Mouse (Mus musculus): ENCODE measurements around the gene Rbms3.

Gene Rbms3

DNA sequence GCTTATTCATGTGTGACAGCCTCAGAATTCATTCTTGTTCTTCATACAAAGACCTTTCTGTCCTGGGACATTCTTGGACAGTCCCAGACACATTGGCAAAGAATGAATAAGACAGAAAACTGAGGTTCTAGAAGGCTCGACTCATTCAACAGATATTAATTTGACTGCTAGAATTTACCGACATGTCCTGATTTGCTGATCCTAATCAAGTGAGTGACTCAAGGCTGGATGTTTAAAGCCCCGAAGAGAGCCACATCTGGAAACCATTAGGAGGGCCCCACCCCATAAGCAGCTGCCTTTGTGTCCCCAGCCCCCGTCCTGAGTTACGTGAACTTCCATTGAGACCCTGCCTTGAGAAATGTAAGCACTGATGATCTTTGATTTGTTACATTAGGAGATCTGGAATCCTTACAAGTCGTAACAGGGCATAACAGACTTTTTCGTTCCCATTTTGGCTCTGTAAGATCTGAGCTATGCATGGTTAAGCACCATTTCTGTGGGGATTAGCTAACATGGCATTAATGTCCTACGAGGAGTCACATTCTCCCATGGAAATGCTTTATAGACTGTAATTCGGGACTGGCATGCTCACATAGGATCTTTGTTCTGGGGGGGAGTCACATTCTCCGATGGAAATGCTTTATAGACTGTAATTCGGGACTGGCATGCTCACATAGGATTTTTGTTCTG lies 726.3 kb downstream of the Rbms3 start:
- no peak for DNase-seq (ENCODE audit: low spot score in 2 of 2)

- DNase-seq (ENCODE audit: low spot score in 2 of 2): no peak
Measured at GRCm38 (mm10) chr9:116899403-116899802, 730.3 kb downstream of the Rbms3 start.

GRCm38 (mm10) chr9:116886973-116887680 lies 742.6 kb downstream of the Rbms3 start:
- DNase-seq (ENCODE audit: low spot score in 2 of 2): no peak

DNA sequence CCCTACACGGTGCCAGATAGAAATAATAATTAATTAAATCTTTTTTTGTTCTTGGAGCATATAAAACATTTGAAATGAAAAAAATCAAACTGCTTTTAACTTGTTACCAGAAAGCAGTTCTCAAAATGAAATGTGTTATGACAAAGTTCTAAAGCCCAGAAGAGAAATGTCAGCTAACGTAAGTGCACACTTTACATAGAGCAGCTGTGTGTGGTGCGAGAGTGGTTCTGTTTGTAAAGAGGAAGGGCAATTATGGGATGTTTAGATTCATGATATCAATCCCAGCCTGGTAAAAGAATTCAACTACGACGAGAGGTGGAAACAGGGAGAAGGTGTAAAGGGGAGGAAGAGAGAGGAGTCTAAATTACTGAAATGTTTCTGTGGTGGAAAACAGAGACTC lies 744.1 kb downstream of the Rbms3 start:
- DNase-seq (ENCODE audit: low spot score in 2 of 2): no peak

- no peak for DNase-seq (ENCODE audit: low spot score in 2 of 2)
Measured at GRCm38 (mm10) chr9:116880503-116880902, 749.2 kb downstream of the Rbms3 start.

DNA sequence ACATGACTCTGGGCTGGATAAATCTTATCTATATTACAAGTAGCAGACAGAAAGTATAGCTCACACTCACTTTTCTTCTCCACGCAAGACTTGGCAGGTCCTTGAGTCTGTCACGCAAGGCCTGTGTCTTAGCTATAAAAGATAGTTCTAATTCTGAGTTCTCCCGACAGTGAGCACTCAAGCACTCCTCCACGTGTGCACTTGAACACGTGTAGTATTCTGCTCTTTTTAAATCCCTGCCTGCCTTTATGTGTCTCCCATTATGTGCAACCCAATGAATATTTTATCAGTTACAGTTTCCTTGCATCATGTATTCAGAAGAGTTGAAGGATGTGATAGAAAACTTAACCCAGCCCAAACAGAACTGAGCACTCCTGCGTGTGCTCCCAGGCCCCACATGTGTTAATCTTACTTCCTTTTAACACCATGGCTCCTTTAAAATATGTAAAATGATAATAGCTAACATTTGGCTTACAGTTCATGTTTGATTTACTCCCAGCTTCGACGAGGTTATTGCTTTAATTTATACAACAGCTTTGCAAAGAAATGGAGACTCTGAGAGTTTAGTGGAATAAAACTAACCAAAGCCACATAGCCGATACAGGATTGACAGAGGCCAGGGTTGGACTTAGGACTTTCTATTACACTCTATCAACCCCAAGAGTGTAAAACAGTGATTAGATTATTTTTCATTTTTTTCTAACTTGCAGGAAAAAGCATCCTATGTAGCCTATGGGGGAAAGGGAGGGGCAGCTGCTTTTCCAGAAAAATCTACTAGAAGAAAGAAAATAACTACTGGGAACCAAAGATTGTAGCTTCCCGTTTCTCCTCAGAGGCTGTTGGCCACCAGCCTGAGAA lies 749.9 kb downstream of the Rbms3 start:
- DNase-seq (ENCODE audit: low spot score in 2 of 2): no peak

DNA sequence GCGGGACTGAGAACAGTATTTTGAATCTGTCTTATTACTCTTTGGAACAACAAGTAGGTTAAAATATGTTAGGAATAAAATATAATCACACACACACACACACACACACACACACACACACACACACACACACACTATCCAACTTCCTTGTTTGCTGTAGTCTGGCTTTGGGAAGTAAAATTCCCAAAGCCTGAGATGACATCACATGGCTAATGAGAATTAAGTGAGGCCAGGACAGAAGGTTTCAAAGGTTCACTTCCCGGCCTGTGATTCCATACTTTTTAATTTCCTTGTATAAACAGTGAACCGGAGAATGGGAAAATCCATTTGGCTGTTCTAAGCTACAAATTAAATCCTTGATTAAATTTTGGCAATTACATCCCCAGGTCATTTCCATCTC lies 752.9 kb downstream of the Rbms3 start:
- no peak for DNase-seq (ENCODE audit: low spot score in 2 of 2)

GRCm38 (mm10) chr9:116873976-116874320 lies 755.8 kb downstream of the Rbms3 start:
- no peak for DNase-seq (ENCODE audit: low spot score in 2 of 2)

DNA sequence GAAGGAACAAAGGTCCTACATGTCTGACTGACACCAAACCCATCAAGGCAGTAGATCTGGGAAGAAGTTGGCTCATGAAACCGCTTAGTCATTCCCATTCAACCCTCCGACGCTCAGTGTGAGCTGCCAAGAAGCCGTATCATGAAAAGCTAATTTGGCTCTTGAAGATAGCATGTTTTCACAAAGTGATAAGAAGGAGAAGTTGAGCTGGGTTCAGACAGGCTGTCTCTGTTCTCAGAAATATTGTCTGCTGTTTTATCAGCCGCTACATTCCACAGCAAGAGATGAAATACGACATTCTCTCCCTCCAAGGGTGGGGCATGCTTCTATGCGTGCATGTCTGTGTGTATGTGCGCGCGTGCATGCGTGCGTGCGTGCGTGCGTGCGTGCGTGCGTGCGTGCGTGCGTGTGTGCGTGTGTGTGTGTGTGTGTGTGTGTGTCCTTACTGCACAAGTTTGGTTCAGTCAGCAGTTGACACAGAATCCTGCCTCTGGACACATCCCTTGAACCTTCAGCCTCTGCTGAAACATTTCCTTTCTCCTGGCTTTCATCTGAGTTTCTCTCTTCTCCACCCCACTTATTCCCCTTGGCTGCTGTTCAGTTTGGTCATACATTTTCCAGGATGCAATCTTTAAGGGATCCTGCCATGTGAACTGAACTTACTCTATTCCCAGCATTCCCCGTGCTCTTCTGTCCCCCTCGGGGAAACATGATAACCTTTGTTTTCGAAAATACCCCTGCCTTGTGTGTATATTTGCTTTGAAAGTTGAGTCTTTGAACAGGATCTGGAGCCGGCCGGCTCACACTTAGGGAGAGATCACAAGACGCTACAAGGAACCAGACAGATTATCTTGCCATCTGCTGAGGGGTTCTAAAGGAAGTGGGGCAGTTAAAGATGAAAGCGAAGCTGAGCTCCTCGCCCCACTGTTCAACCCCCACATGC lies 756.4 kb downstream of the Rbms3 start:
- no peak for DNase-seq (ENCODE audit: low spot score in 2 of 2)

DNA sequence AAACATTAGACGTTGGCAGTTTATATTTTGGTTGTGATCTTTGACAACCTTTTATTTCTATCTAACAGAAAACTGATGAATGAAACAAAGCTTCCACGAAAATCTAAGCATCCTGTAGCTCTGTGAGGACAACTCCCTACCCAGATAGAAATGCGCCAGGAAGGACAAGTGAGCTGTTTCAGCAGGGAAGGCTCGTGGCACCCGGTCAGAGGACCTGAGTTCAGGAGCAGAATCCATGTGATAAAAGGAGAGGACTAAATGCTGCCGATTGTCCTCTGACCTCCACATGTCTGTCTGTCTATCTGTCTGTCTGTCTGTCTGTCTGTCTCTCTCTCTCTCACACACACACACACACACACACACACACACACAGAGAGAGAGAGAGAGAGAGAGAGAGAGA lies 757.4 kb downstream of the Rbms3 start:
- no peak for DNase-seq (ENCODE audit: low spot score in 2 of 2)

DNA sequence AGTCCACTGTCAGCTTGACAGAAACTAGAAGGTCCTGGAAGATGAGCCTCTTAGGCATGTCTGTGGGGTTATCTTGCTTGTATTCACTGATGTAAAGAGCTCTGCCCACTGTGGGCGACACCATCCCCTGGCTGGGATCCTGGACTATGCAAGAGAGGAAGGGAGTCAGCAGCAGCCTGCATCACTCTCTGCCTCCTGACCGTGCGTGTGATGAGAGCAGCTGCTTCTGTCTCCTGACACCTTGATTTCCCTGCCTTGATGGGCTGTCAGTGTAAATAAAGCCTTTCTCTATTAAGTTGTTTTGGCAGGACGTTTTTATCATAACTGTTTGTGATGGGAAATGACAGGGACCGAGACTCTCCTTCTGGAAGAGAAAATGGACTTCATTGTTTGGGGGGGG lies 758.1 kb downstream of the Rbms3 start:
- no peak for DNase-seq (ENCODE audit: low spot score in 2 of 2)

GRCm38 (mm10) chr9:116866060-116866459 lies 763.7 kb downstream of the Rbms3 start:
- no peak for DNase-seq (ENCODE audit: low spot score in 2 of 2)

DNA sequence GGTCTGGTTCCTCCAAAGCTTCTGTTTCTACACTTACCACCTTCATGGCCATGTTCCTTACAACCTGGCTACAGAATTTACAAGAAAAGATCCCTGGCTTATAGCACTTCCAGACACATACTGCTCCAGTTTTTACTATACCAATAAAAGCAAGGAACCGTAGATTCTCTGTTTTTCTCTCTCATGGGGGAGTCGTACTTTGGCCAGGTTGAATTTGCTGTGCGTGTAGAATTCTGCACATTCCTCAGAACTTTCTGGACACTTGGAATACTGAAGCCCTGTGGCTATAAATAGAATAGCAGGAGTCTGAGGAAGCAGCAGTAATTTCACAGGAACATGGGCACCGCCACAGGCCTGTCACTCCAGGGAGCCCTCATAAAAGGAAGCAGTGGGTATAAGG lies 766.1 kb downstream of the Rbms3 start:
- no peak for DNase-seq (ENCODE audit: low spot score in 2 of 2)

GRCm38 (mm10) chr9:116862341-116862740 lies 767.4 kb downstream of the Rbms3 start:
- no peak for DNase-seq (ENCODE audit: low spot score in 2 of 2)

DNA sequence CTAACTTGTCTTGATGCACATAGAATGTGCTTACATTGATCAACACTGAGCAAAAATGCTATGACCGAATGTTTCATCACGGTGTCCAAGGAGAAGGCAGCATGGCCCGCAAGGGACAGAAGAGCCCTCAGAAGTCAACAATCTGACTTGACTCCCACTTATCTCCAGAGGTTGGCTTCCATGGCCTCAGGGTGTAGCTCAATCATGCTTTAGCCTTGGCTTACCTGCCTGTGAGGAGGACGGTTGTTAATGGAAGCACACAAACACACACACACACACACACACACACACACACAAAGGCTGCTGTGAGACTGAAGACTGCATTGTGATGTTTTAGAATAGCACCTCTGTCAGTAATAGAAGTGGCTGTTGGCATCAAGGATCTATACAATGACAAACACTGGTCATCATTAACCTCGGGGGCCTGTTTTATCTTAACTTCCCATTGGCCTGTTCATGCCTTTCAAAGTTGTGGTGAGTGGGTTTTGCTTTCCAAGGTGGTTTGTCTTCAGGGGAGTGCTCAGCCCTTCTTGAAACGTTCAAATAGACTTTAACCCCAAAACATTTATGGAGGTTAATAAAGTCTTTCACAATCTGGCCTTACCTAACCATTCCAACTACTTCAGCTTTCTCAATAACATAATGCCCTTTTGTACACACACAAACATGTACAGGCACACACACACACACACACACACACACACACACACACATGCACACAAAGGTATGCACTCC lies 771.7 kb downstream of the Rbms3 start:
- no peak for DNase-seq (ENCODE audit: low spot score in 2 of 2)

DNA sequence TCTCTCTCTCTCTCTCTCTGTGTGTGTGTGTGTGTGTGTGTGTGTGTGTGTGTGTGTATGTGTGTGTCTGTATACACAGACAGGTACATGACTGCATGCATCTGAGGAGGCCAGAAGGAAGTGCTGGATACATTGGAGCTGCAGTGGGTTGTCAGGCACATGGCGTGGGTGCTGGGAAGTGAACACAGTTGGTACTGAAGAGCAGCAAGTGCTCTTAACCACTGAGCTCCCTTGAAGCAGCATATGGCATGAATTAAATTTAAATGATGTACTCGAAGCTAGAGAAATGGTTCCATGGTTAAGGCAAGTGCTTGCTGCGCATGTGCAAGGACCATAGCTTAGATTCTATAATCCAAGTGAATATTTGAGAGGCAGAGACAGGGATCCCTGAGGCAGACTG lies 772.6 kb downstream of the Rbms3 start:
- no peak for DNase-seq (ENCODE audit: low spot score in 2 of 2)

DNA sequence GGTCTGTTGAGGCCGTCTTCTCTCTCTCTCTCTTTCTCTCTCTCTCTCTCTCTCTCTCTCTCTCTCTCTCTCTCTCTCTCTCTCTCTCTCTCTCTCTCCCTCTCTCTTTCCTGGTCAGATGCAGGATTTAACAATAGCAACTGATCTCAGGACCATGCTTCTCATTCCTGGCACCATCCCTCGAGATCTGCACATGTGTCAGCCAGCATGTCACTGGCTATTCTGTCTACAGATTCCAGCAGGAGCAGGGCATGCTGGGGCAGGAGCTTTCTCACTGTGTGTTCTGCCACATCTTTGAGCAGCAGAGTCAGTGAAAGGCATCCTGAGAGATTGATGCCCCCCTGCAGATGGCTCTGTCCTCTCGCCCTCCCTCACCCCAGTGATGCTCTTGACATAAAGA lies 774.0 kb downstream of the Rbms3 start:
- no peak for DNase-seq (ENCODE audit: low spot score in 2 of 2)

- DNase-seq (ENCODE audit: low spot score in 2 of 2): no peak
Measured at GRCm38 (mm10) chr9:116848905-116849304, 780.8 kb downstream of the Rbms3 start.

GRCm38 (mm10) chr9:116848166-116848565 lies 781.5 kb downstream of the Rbms3 start:
- DNase-seq (ENCODE audit: low spot score in 2 of 2): no peak

DNA sequence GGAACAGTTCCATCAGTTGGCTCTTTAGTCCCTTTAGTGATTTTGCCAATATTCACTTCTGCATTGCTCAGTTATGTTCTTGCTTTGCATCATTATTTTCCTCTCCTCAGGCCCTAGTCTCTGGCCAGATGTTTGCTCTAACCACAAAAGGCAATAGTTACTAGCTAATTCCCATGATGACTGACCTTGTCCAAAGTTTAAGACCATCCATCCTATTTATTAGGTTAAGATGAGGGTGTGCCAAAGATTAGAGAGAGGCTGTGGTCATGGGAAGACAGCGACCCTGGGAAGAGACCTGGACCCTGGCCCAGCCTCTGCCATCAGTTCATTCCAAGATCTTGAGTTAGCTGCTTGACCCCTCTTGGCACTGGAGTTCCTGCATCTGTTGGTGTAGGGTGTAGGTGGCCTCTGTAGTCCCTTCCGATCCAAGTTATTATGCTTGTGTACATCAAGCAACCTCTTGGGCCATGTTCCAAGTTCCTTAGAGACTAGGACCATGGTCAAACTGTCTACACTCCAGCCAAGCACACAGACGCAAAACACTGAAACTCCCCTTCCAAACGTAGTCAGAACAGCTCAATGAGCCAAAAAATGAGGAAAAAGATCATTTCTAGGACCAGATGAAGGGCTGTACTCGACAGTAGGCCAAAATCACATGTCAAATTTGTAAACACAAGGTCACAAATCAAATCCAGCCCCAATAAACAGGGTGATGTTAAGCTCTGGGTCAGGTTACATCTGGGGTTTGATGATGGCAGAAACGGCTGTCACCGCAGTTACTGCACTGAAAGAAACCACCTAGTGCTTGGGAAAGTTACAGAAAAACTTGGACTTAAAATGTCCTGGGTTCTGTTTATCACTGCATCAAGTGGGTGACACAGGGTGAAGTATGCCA lies 782.2 kb downstream of the Rbms3 start:
- DNase-seq (ENCODE audit: low spot score in 2 of 2): no peak

Data from frontal cortex, postnatal 10 days (tissue).